Comparison of ENCODE assay signal across 8 mouse cellular contexts in the genomic region with DNA sequence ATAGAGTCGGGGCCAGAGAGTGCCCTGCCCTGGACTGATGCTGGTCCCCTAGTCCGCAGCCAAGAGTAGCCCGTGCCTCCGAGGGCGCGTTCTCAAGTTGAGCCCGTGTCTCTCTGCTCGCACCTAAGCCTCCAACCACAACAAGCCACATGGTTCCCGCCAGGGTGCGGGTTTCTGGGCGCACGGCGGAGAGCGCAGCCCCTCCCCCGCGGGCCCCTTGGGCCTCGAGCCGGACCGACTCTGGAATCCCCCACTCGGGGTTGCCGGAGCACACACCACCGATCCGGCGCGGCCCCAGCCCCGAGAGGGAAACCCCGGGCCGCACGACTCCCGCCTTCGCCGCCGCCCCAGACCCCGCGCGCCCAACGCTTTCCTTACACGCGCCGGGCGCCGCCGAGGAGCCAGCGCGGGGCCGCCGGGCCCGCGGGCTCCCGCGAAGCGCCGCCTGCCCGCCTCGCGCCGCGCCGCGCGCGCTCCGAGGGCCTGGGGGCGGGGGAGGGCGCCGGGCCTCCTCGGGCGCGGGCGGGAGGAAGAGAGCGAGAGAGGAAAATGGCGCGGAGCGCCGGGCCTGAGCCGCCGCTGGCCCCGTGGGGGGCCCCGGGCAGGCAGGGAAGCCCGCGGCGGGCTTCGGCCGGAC. TPM values are rescaled to one million over a fixed set of nuclear protein-coding genes. Genes with fewer than 3 reads are reported as not detected.
DNase-seq lines count a peak whose midpoint lies in the region; ATAC-seq lines count a peak whose summit lies in the region.

No protein-coding gene starts in this region.

- under 1% methylated on average over 81 of the region's 84 CpGs for WGBS in limb, embryonic 15.5 days
- 1% methylated on average over 79 of the region's 84 CpGs for WGBS in midbrain, embryonic 15.5 days

- H3K4me2 ChIP-seq in limb, embryonic 15.5 days, result peak overlapping the region; percentile 55
- peak overlapping the region; percentile 73 for H3K4me2 ChIP-seq in midbrain, embryonic 15.5 days

- peak overlapping the region; percentile 97 for H3K9ac ChIP-seq in limb, embryonic 15.5 days
- H3K9ac ChIP-seq in midbrain, embryonic 15.5 days, result peak overlapping the region; percentile 95

- H3K4me1 ChIP-seq in limb, embryonic 15.5 days, result peaks cover 12% of the 10 kb centered on the region
- H3K4me1 ChIP-seq in midbrain, embryonic 15.5 days, result peaks cover 24% of the 10 kb centered on the region

- H3K27ac ChIP-seq in limb, embryonic 15.5 days, result peak overlapping the region; percentile 100
- H3K27ac ChIP-seq in midbrain, embryonic 15.5 days, result peak overlapping the region; percentile 100

- H3K36me3 ChIP-seq in limb, embryonic 15.5 days, result peaks cover 30% of the 10 kb centered on the region
- peaks cover 3% of the 10 kb centered on the region; the same call in 1 of the 2 replicates for H3K36me3 ChIP-seq in midbrain, embryonic 15.5 days (replicated peaks)

- DNase-seq in 3134 (ENCODE audit: extremely low read depth, insufficient read length, low spot score), result peak; percentile 72
- DNase-seq in adrenal gland, adult 2 months, result peak; percentile 83
- DNase-seq in embryo, embryonic 9.5 days (ENCODE audit: extremely low spot score), result peak; percentile 73
- DNase-seq in kidney, adult 11 months, result peak; percentile 40
- DNase-seq in spleen, postnatal 10 days (ENCODE audit: low spot score in 2 of 2), result peak; percentile 68 to 77

- peak overlapping the region; percentile 61 for H3K4me3 ChIP-seq in limb, embryonic 15.5 days
- H3K4me3 ChIP-seq in midbrain, embryonic 15.5 days, result peak overlapping the region; percentile 97

- H3K9me3 ChIP-seq in limb, embryonic 15.5 days, result no peaks in the 10 kb centered on the region
- H3K9me3 ChIP-seq in midbrain, embryonic 15.5 days, result no peaks in the 10 kb centered on the region

- peak; percentile 16 for ATAC-seq in granulocyte monocyte progenitor cell, adult 5-6 weeks (replicated peaks; ENCODE audit: poor library complexity, severe bottlenecking)
- ATAC-seq in limb, embryonic 15.5 days (ENCODE audit: insufficient number of reproducible peaks, low FRiP score, low TSS enrichment, low read depth), result peak; percentile 80
- ATAC-seq in midbrain, embryonic 15.5 days (replicated peaks), result peak; percentile 77

- no peaks in the 10 kb centered on the region for H3K27me3 ChIP-seq in limb, embryonic 15.5 days
- H3K27me3 ChIP-seq in midbrain, embryonic 15.5 days (replicated peaks), result no peaks in the 10 kb centered on the region

RNA-seq across cellular contexts. Expression of a gene that starts 0.6 kb away (rescaled TPM):
- 100 to 1,000 TPM; 241 to 251 TPM for total RNA-seq in adrenal gland, adult 2 months (2021)
- 15.9 and 18.9 TPM in 2 replicates for polyA plus RNA-seq in adrenal gland, adult 2 months (2012; rRNA removed)
- 482 and 644 TPM in 2 replicates for total RNA-seq in granulocyte monocyte progenitor cell, adult 5-6 weeks (2014; fragmentation: Nextera tagmentation)
- 590 and 678 TPM in 2 replicates for total RNA-seq in granulocyte monocyte progenitor cell, adult 5-6 weeks (2017)
- 765 and 837 TPM in 2 replicates for polyA plus RNA-seq in limb, embryonic 15.5 days (2015; fragmentation: Nextera tagmentation; extraction: Ambion mirVana)
- 990 and 1,015 TPM in 2 replicates for polyA plus RNA-seq in midbrain, embryonic 15.5 days (2015; fragmentation: Nextera tagmentation; extraction: Ambion mirVana)

RNA-seq across cellular contexts. Expression of a gene that starts 21.3 kb away (rescaled TPM):
- total RNA-seq in adrenal gland, adult 2 months (2021), result 100 to 1,000 TPM in 1 of 2 experiments, 10 to 100 TPM in 1; 71.8 to 109 TPM
- polyA plus RNA-seq in adrenal gland, adult 2 months (2012; rRNA removed), result 100 and 102 TPM in 2 replicates
- total RNA-seq in granulocyte monocyte progenitor cell, adult 5-6 weeks (2014; fragmentation: Nextera tagmentation), result 100 and 137 TPM in 2 replicates
- 136 and 149 TPM in 2 replicates for total RNA-seq in granulocyte monocyte progenitor cell, adult 5-6 weeks (2017)
- polyA plus RNA-seq in limb, embryonic 15.5 days (2015; fragmentation: Nextera tagmentation; extraction: Ambion mirVana), result 495 and 589 TPM in 2 replicates
- polyA plus RNA-seq in midbrain, embryonic 15.5 days (2015; fragmentation: Nextera tagmentation; extraction: Ambion mirVana), result 1,600 and 1,616 TPM in 2 replicates

RNA-seq across cellular contexts. Expression of a gene that starts 28.7 kb away (rescaled TPM):
- total RNA-seq in adrenal gland, adult 2 months (2021), result 10 to 100 TPM; 32.5 to 46.0 TPM
- 24.7 and 28.9 TPM in 2 replicates for polyA plus RNA-seq in adrenal gland, adult 2 months (2012; rRNA removed)
- total RNA-seq in granulocyte monocyte progenitor cell, adult 5-6 weeks (2014; fragmentation: Nextera tagmentation), result 172 and 175 TPM in 2 replicates
- 170 and 173 TPM in 2 replicates for total RNA-seq in granulocyte monocyte progenitor cell, adult 5-6 weeks (2017)
- polyA plus RNA-seq in limb, embryonic 15.5 days (2015; fragmentation: Nextera tagmentation; extraction: Ambion mirVana), result 140 and 146 TPM in 2 replicates
- polyA plus RNA-seq in midbrain, embryonic 15.5 days (2015; fragmentation: Nextera tagmentation; extraction: Ambion mirVana), result 106 and 118 TPM in 2 replicates

RNA-seq across cellular contexts. Expression of a gene that starts 43.9 kb away (rescaled TPM):
- total RNA-seq in adrenal gland, adult 2 months (2021), result 100 to 1,000 TPM; 124 to 154 TPM
- 68.4 and 73.4 TPM in 2 replicates for polyA plus RNA-seq in adrenal gland, adult 2 months (2012; rRNA removed)
- 75.8 and 96.5 TPM in 2 replicates for total RNA-seq in granulocyte monocyte progenitor cell, adult 5-6 weeks (2014; fragmentation: Nextera tagmentation)
- total RNA-seq in granulocyte monocyte progenitor cell, adult 5-6 weeks (2017), result 113 and 118 TPM in 2 replicates
- polyA plus RNA-seq in limb, embryonic 15.5 days (2015; fragmentation: Nextera tagmentation; extraction: Ambion mirVana), result 81.6 and 82.1 TPM in 2 replicates
- polyA plus RNA-seq in midbrain, embryonic 15.5 days (2015; fragmentation: Nextera tagmentation; extraction: Ambion mirVana), result 98.4 and 108 TPM in 2 replicates

Comparison
In these comparisons a context has a peak if more than half of its experiments do, and no peak if none do; other contexts are left out.
1. Peak in every context shown above with its lines: DNase-seq, ATAC-seq, H3K4me3 ChIP-seq and H3K27ac ChIP-seq.
2. ATAC-seq: peak in every context shown above with its lines; median percentile 80 in limb, embryonic 15.5 days; 77 in midbrain, embryonic 15.5 days; 16 in granulocyte monocyte progenitor cell, adult 5-6 weeks.
3. RNA of a gene that starts 0.6 kb away (polyA plus RNA-seq): 990 to 1,015 TPM in midbrain, embryonic 15.5 days and 765 to 837 TPM in limb, embryonic 15.5 days; 15.9 to 18.9 TPM in adrenal gland, adult 2 months; every median in the first group is over 10 times any median in the second.